Mouse (Mus musculus): ENCODE data around the gene Ccdc124. TPM values are rescaled to one million over a fixed set of nuclear protein-coding genes. Genes with fewer than 3 reads are reported as not detected.

The Ccdc124 gene
- total RNA-seq, 4 experiments from 2014 or later = 37.9 to 47.4 (median 45.7) TPM

DNA sequence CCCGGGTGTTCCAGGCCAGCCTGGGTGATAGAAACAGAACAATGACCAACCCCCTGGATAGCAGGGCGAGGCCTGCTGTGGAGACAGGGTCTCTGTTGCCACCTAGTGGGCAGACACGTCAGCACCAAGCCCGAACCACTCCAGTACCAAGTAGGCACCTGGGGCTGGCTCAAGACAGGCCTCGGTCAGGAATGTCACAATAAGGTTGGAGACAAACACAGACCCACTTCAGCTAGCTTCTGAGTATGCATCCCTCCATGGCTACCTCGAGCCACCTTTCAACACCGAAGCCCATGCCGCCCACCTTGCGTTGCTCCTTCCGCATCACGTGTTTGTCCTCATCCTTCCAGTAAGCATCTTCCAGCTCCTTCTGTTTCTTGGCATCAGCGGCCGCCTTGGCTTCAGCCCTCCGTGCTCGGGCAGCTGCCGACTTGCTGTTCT is 4.1 kb downstream of the Ccdc124 start:
- DNase-seq (ENCODE audit: low spot score) = peak; percentile 79

DNA sequence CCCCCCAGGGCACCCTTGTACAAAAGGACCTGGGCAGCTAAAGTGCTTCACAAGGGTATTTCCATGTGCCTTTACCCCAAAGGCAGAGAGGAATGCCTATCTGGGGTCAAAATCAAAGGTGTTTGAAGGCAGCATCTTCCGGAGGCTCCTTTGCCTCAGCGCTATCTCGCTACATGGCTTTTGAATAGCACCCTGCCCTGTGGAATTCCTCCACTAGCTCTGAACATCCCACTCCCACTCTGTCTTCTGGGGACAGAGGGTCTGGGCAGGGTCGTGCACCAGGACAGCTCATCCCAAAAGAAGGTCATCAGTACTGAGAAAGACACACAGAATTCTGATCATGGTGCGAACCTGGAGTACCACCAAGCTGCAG is 4.5 kb downstream of the Ccdc124 start:
- DNase-seq (ENCODE audit: low spot score) = no peak

DNA sequence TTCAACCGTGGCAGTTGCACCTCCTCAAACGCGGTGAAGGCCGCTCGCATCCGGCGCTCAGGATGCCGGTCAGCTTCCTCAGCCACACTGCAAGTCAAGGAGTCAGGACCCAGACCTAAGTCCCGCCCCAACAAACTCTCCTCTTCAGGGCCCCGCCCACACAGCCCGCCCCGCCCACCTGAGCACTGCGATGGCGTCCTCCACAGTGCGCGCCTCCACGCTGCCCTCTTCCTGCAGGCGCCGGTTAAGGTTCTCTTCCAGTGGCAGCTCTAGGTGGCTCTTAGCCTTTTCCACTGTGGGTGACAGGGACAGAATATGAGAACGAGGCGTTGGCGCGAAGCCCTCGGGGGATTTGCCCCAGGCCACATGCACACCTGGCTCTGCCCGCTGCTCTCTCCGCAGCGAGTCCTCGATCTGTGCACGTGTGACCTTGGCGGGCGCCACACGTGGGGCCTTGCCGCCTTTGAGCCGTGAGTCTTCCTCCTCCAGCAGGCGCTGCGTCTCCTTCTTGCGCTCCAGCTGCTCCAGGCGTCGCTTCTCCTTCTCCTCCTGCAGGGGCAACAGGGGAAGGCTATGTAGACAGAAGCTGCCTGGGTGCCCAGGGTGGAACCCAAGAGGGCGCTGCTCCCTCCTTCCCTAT is 5.1 kb downstream of the Ccdc124 start:
- no peak for DNase-seq (ENCODE audit: low spot score)

DNA sequence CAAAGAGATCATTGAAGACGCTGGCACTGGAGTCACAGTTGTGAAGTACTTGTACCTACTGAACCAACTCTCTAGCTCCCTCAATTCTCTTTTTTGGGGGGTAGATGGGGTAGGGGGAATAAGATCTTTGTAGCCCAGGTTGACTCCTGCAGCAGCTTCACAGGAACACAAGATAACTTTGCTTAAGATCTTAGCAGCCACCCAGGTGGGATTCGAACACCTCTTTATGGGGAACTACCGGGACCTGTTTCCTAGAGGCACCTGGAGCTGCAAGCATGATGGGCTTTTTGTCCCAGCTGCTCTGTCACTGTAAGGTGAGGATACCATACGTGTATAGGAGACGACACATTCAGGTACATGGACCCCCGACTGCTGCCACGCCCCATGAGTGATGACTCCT is 7.2 kb downstream of the Ccdc124 start:
- DNase-seq (ENCODE audit: low spot score) = no peak

DNA sequence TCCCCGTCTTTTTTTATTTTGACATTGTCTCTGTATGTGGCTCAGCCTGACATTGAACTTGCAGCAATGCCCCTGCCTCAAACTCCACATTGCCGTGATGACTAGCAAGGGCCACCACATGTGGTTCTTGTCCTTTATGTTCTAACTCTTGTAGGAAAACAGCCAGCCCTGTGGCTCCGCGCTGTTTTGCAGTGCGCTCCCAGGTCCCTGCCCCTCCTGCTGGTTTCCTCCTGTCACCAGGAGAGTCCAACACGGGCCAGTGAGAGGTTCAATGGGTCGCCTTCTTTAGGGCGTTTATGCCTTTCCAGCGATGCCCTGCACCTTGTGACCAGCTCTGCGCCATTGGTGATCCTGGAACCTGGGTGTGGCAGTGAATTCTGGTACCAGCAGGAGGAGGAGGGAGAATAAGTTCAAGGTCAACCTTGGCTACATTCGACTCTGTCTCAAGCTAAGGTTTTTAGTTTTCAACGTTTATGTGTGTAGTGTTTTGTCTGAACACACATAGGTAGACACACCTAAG is 7.7 kb downstream of the Ccdc124 start:
- DNase-seq (ENCODE audit: low spot score) = no peak

DNA sequence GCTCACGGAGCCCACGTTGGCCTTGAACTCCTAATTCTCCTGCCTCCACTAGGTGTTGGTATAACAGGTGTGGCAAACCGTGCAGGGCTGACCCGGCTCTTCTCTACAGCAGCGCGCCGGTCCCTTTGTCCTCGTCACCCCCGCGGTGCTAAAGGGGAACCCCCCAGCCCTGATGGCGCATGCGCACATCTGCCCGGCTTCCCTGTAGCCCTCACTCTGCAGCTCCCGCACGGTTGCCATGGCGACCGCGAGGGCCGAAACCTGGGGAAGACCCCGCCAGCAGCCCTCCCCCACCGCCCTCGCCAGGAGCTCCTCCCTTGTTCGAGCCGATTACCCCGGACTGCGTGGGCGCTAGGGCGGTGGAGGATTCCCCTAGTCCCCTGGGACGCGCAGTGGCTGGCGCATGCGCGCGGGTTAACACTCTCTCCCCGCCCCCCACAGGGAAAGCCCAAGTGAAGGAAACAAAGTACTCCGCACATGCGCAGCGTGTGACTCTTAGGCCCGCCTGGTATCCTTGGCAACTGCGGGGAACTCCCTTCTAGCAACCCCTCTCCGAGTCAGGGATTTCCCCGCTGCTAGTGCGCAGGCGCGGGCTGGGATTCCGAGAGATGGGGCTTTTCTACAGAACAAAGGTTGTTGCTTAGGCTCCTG is 8.3 kb downstream of the Ccdc124 start:
- DNase-seq (ENCODE audit: low spot score) = peak; percentile 100

DNA sequence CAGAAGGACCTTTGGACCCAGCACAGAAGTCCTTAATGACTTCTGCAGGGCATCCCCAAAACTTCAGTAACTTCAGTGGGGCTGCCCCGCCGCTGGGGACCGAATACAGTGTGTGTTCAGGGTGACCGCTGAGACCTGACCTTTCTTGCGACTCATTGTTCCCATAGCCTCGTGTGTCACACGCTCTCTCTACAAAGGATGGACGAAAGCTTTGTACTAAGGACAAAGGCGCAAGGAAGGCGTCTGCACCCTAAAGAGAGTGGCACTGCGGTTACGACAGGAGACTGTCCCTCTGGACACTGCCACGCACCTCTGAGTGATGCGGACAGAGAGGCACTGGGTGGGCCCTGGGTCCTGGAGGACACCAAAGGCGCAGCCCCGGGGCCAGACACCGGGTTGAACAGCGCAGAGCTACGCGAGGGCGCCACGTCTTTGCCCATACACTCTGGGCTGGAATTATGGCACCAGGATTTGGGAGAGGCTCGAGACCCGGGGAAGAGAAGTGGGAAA is 9.0 kb downstream of the Ccdc124 start:
- no peak for DNase-seq (ENCODE audit: low spot score)

DNA sequence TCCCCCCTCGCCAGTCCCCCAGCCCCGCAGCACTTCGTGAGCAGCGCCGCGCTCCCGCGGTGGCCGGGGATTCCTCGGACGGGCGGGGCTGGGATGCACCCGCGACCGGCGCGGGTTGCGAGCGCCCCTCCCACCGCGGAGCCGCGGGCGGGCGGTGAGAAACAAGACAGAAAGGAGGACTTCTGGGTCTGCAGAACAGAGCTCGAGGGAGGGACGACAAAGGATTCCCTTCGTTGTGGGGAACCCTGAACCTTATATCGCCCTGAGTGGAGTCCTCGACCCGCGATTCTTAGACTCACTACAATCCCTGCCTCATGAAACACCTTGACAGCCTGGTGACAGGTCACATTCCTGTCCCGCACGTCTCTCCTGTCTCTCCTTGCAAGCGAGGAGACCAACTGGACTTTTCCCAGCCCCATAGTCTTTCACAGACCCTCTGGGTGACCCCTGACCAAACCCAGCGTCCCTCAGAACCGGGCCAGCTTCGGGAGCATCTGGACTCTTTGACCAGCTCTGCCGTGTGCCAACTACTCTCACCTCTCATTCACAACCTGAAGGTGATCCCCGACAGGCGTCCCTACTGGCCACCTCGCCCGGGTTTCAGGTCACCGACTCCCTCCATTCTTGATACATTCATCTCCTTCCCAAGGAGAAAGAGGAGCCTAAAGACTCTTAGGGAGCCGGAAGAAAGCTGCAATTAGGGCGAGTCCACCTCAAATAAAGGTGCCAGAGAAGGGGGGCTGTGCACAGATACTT is 9.6 kb downstream of the Ccdc124 start:
- no peak for DNase-seq (ENCODE audit: low spot score)

DNA sequence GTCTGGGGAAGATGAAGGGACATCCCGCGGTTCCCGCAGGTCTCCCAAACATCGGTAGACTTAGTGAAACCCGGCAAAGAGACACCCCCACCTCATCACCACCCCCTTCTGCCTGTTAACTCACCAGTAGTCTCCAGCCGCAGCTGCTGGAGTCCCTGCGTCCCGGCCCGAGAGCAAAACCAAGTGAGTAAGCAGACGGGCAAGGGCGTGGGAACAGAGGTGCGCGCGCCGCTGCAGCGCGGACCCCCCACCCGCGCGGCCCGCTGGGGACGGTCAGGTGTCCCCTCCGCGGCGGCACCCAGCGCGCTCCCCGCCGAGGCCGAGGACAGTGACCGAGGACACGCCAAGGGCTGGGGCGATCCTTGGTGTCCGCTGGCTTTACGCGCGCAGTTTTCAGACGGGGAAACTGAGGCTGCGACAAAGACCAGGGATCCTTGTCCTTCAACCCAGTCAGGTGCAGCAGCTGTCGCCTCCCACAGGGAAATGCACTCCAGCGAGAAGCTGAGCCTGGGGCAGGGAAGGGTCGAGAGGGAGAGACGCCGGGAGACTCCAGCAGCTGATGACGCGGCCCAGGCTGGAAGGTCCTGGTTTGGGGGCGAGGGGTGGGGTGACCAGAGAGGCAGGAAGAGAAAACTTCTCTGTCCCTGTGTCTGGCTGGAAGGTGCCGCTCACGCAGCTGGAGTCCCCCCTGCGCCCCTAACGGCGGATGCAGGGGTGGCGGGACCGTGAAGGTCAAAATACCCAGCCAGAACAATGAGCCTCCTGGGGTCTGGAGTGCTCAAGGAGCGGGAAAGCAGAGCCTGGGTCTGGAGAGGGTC is 10.7 kb downstream of the Ccdc124 start, which contains the start of gene Kcnn1:
TSS of gene Kcnn1 (minus strand) at position 435 of the 818 bp plus-strand sequence.
- DNase-seq (ENCODE audit: low spot score) = no peak

DNA sequence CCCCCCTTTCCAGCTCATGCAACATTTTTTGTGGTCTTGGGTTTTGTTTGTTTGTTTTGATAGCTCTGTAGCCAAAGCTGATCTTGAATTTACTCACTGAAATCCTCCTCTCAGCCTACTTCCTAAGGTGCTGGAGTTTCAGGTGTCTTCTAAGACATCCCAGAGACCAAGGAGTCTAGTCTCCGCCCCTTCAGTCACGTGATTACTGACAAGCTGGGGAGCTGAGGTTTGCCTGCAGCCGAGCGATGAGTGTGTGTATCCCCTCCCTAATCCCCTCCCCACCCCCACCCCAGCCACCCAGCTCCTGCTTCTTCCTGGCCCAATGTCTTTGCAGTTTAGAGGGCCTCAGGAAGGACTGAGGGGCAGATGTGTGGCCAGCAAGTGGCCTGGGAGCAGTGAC is 16.2 kb downstream of the Ccdc124 start:
- DNase-seq (ENCODE audit: low spot score) = no peak

DNA sequence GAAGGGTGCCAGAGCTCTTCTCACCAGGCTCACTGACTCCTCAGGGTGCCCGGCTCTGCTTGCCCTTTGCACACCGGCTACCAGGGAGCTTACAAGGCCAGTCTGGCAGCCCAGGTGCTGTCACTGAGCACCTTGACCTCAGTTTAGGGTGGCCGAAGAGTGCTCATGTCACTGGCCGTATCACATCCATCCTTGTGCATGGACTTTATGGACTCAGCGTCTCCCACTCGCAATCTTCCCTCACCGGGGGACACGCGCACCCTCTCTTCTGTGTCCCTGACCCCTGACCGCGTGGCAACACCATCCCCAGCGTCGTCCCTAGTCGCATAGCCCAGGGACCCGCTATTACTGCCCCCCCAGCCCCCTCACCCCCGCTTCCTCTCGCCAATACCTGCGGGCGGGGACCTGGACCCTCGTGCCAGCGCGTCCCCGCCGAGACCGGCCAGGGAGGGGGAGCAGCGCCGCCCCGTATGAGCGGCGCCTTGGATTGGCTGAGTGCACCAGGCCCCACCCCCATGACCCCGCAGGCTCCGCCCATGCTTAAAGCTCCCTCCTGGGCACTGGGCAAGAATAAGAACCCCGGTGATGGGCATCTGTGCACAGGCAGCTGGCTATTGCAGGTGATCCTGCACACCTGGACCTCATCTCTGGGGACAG is 17.1 kb downstream of the Ccdc124 start:
- DNase-seq (ENCODE audit: low spot score) = no peak

DNA sequence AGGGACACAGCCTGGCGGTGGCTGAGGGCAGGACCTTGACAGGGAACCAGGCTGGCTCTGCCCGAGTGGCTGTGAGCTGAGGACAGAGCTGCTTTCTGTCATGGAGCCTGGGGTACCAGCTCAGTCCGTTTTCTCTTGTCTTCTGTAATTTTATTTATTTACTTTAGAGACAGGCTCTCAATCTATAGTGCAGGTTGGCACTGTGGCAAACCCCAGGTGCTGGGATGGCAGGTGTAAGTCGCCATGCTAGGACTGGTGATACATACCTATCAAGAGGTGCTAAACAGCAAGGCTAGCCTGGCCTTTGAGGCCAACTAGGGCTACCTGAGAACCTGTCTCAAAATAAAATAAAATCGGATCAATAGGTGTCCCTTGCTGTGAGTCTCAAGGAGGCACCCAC is 17.7 kb downstream of the Ccdc124 start:
- no peak for DNase-seq (ENCODE audit: low spot score)

DNA sequence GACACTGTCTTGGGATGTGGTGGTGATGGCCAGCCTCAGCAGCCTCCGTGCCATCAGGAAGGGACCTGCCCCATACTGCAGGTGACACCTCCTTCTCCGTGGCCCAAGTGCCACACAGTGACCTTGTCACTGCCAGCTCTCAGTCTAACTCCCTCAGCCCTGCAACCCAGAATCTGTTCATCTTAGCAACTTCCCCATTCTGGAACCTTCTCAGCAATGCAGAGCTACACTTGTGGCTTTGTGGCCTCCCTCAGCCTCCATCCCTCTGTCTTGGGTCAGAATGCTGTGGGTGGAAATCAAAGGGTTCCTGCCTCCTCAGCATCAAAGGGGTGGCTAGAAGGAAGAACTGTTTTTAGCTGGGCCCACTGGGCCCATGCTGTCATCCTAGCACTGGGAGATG is 19.9 kb downstream of the Ccdc124 start:
- DNase-seq (ENCODE audit: low spot score) = no peak

DNA sequence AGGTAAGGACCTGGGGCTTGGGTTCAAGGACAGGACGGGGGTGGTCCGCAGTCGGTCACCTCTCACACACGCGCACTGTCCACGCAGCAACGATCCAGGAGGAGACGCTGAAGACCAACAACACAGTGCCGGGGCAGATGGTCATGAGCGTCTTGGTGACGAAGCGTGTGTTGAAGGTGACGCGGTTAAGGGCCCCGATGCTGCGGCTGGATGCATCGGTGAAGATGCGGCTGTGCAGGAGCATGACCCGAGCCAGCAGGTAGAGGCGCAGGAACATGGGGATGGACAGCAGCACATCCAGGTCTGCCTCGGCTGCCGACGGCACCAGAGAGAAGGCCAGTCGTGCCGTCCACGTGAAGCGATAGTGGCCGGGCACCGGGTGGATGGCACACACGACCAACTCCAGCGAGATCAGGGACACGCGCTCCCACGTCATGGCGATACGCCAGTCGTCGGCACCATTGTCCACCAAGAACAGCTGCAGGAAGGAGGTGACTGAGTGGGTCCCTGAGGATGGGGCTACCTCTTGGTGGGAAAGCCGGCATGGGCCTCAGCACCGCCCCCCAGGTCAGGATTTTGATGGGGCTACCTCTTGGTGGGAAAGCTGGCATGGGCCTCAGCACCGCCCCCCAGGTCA is 21.0 kb downstream of the Ccdc124 start:
- no peak for DNase-seq (ENCODE audit: low spot score)

DNA sequence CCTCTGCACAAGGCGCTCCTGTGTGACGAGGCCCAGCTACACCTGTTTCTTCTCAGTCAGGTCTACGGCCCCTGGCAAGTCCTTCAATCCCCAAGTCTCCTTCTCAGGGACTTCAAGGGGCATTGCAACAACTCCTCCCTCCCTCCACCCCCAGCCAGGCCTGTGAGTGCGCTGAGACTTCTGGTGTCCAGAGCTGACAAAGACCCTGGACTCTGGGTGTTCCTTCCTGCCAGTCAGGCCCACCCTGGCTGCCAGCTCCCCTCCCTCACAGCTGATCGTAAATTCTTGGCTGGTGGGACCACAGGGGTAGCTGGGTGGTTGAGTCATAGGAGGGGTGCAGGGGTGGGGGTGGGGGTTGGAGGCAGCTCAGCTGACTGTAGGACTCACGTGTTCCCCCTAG is 21.9 kb downstream of the Ccdc124 start:
- DNase-seq (ENCODE audit: low spot score) = no peak

DNA sequence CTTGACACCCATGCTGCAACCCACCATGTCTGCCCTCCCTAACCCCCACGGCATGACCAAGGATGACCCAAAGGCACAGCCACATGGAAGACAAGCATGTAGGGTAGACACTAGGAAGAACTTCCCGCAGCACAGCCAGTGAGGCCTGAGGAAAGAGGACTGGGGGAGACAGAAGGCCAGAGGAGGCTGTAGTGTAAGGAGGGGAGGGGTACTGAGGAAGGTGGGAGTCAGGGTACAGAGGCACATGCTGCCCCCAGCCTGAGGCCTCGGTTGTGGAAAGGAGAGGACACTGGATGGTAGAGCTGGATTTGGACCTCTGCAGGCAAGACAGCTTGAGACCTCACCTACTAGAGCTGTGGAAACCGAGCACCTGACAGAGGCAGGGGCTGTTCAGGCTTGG is 22.8 kb downstream of the Ccdc124 start:
- no peak for DNase-seq (ENCODE audit: low spot score)

DNA sequence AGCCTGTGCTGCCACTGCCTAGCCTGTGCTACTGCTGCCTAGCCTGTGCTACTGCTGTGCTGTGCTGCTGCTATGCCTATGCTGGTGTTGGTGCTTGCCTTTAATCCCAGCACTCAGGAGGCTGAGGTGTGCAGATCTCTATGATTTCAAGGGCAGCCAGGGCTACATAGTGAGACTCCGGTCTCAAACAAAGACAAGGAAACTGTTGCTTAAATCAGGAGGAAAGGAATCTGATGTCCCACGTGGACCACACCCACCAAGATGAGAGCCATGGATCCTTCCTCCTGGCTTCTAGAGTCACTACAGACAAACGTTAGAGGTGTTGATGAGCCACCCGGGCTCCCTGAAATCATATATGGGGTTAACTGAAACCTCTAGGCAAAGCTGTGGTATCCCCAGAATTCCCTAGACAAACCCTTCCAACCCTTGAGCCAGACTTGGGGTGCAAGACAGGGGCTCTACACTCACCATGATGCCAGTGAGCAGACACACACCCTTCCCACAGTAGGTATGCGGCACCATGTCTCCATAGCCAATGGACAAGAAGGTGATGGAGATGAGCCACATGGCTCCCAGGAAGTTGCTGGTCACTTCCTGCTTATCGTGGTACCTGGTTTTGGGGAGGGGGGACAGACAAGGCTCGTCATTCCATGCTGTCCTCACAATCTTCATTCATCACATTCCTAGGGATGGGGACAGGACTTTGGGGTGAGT is 23.4 kb downstream of the Ccdc124 start:
- DNase-seq (ENCODE audit: low spot score) = no peak

DNA sequence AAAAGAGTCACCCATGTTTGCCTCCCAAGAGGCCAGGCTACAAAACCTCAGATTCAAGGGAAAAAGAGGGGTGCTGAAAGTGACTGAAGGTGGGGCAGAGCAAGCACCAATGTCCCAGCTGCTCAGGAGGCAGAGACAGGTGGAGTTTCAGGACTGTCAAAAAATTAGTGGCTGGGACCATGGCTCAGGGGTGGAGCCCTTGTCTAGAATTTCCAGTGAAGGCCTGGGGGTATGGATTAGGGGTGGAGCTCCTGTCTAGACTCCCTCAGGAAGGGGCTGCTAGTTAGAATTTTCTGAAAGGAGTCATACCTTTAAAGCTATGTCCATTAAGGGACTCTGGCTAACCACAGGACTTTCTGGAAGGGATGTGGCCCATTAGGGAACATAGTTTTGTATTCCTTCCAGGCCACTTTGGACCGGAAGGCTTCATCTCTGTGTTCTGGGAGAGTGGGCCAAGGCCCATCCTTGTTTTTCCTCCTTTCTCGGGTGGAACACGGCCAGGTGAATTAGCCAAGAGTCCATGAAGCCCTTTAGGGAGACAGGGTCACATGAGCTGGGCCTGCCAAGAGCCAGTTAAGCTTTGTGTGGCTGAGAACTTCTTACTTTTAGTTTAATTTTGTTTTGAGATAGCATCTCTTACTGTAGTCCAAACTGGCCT is 24.3 kb downstream of the Ccdc124 start:
- DNase-seq (ENCODE audit: low spot score) = peak; percentile 63

Data from heart, adult 8-10 months (tissue).